Mouse (Mus musculus) liver, embryonic 15.5 days (tissue): Measurements from ENCODE around the gene Nutm1. TPM values are rescaled to one million over a fixed set of nuclear protein-coding genes. Genes with fewer than 3 reads are reported as not detected.
A peak's percentile ranks its signal among the peaks of the same experiment; 100 is the strongest.
"Not testable (repeated sequence)": the region's sequence is repeated elsewhere in the genome, so short reads cannot be mapped to it uniquely, and the experiment has no call there.

ENCODE experiments used
- ATAC-seq: fragments of 200-750 bp; cut with Nextera tagmentation; 2 replicates; pipeline ENCODE4 v1.8.0; 2017; ENCODE audit warnings: moderate number of reproducible peaks, mild to moderate bottlenecking, moderate library complexity; ENCODE audit not compliant: insufficient read depth
- H3K27ac ChIP-seq: fragments of 300-500 bp; sonication (generic); replicated peaks from 2 replicates; pipeline ENCODE4 v1.5.1; 2015; ENCODE audit warnings: mild to moderate bottlenecking, inconsistent platforms
- H3K27me3 ChIP-seq: fragments of 300-500 bp; sonication (generic); 2 replicates; pipeline ENCODE4 v1.6.1; 2015; ENCODE audit warnings: mild to moderate bottlenecking, inconsistent platforms
- H3K36me3 ChIP-seq: fragments of 300-500 bp; sonication (generic); replicated peaks from 2 replicates; pipeline ENCODE4 v1.6.1; 2015; ENCODE audit warnings: moderate library complexity, mild to moderate bottlenecking, inconsistent platforms
- H3K4me1 ChIP-seq: fragments of 300-500 bp; sonication (generic); replicated peaks from 2 replicates; pipeline ENCODE4 v1.6.1; 2015; ENCODE audit warnings: inconsistent platforms
- H3K4me2 ChIP-seq: fragments of 300-500 bp; sonication (generic); 2 replicates; pipeline ENCODE4 v1.6.1; 2015; ENCODE audit warnings: moderate library complexity, mild to moderate bottlenecking, inconsistent platforms
- H3K4me3 ChIP-seq: fragments of 300-500 bp; sonication (generic); replicated peaks from 2 replicates; pipeline ENCODE4 v1.5.1; 2015; ENCODE audit warnings: mild to moderate bottlenecking, inconsistent platforms
- H3K9ac ChIP-seq: fragments of 300-500 bp; sonication (generic); 2 replicates; pipeline ENCODE4 v1.6.1; 2015; ENCODE audit warnings: moderate library complexity, mild to moderate bottlenecking, inconsistent platforms
- H3K9me3 ChIP-seq: fragments of 300-500 bp; sonication (generic); replicated peaks from 2 replicates; pipeline ENCODE4 v1.6.1; 2016; ENCODE audit warnings: inconsistent platforms
- WGBS: fragments of 180-500 bp; shearing (Covaris S2); methylation state at CpG from one replicate; pipeline ENCODE4 v1.1.7; 2015; ENCODE audit warnings: mixed read lengths; ENCODE audit not compliant: insufficient replicate concordance; 5-methylcytosine and 5-hydroxymethylcytosine counted together
- polyA plus RNA-seq: library from polyadenylated mRNA; unstranded; fragments of >200 nt; fragmentation: Nextera tagmentation; extraction: Ambion mirVana; gene quantifications from 2 replicates; pipeline ENCODE4 v1.2.1, GENCODE M21; 2015

Gene Nutm1
- 0.02 TPM in 1 of 2 replicates, not detected in the other for polyA plus RNA-seq

DNA sequence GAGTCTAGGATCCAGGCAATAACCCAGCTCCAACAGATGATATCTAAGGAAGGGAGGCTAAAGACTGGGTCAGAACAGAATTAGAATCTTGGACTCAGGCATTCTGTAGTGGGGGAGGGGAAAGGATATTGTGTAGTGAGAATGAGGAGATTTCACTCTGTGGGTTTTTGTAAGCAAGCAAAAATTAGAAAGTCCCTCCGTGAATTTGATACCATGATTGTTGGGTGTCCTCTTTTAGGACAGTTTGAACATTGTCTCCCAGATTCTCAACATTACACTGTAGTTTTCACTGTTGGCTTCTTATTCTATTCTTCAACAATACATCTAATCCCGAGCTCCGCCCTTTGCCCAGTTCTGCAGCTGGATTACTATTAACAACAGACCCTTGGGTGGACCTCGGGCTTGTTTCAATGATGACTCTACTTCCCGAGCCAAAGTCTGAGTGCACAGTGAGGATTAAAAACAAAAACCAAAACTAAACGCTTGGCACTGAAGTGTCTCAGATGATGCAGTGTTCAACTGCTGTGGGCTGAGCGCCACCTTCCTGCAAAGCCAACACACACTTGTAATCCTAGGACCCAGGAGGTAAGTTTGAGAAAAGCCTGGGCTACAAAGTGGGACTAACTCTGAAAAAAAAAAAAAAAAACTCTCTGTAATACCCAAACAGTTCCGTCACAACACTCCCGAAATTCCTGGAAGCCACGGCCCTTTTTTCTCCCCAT is at the start of gene Nutm1:
Gene Nutm1, minus strand, starts transcription at position 51 of the 722 bp plus-strand sequence.
- H3K4me2 ChIP-seq, result no peak within 1 kb of the TSS
- no peaks in the 10 kb centered on the region for H3K36me3 ChIP-seq
- WGBS, result 65% methylated on average over 10 of the region's 10 CpGs
- H3K9me3 ChIP-seq, result no peaks in the 10 kb centered on the region
- no peak within 1 kb of the TSS for H3K9ac ChIP-seq
- H3K27me3 ChIP-seq, result no peaks in the 10 kb centered on the region
- ATAC-seq, result no peak
- no peak within 1 kb of the TSS for H3K4me3 ChIP-seq
- H3K27ac ChIP-seq, result no peak within 1 kb of the TSS
- peaks cover 26% of the 10 kb centered on the region for H3K4me1 ChIP-seq

DNA sequence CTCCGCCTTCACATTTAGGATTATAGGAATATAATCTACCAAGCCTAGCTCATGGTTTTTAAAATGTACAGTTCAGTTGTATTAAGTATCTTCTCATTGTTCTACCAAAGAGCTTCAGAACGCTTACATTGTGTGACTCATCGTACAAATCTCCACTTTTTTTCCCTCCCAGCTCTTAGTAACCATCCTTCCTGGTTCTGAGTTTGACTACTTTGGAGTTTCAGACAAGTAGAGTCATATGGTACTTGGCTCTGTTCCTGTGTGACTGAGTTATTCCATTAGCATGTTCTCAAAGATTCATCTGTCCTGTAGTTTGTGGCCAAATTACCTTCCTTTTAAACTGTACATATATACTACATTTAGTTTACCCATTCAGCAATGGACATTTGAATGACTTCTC is 49.6 kb upstream of the Nutm1 start:
- H3K4me1 ChIP-seq, result peaks cover 9% of the 10 kb centered on the region

DNA sequence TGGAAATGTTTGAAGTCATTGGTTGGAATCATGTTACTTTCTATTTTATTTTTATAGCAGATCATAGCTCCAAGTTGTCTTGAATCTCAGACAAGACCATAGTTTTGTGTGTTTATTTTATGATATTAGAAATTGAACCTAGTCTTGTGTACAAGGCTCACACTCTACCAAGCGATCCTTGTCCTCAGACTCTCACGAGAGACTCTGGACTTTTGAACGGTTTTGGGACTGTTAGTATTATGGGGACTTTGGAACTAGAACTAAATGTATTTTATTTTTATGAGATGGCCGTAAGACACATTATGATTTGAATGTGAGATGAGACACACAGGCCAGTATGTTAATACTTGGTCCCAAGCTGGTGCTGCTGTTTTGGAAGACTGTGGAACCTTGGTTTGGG is 39.1 kb upstream of the Nutm1 start:
- Histone ChIP-seq H3K27ac (no peak overlapping the region), H3K4me3 (no peak overlapping the region), H3K27me3 (no peaks in the 10 kb centered on the region), H3K9ac (no peak overlapping the region), H3K4me2 (no peak overlapping the region), H3K9me3 (no peaks in the 10 kb centered on the region), H3K4me1 (no peaks in the 10 kb centered on the region), H3K36me3 (no peaks in the 10 kb centered on the region; the same call in 1 of the 2 replicates)
- 78% methylated on average over 4 of the region's 4 CpGs for WGBS
- ATAC-seq, result no peak

More for the DNA sequence above, 49.6 kb upstream of the Nutm1 start:
- no peak overlapping the region for H3K4me3 ChIP-seq
- H3K27me3 ChIP-seq, result no peaks in the 10 kb centered on the region
- ATAC-seq, result no peak
- no peaks in the 10 kb centered on the region for H3K36me3 ChIP-seq
- H3K9ac ChIP-seq, result no peak overlapping the region
- no peaks in the 10 kb centered on the region for H3K9me3 ChIP-seq
- H3K4me2 ChIP-seq, result no peak overlapping the region; the same call in 1 of the 2 replicates
- WGBS, result 68% methylated on average over 3 of the region's 3 CpGs
- no peak overlapping the region for H3K27ac ChIP-seq

DNA sequence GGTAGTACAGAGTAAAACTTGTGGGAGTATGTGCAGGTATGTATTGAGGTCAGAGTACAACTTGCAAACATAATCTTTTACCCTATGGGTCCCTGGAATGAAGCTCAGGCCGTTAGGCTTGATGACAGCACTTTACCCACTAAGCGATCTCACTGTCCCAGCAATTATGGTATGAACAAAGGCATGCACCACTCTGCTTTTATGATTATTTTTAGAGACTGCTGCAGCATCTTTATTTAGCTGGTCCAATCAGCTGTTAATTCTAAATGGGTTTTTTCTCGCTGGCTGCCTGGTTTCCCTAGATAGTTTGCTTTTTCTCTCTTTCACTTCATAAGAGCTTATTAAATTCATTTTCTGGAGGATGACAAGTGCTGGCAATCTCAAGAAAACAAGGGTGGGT is 37.1 kb upstream of the Nutm1 start:
- 0 out of 2 replicates have a peak, but pooled peaks cover 4% of the 10 kb centered on the region for H3K4me1 ChIP-seq
- no peaks in the 10 kb centered on the region; the same call in 1 of the 2 replicates for H3K36me3 ChIP-seq
- no peaks in the 10 kb centered on the region for H3K27me3 ChIP-seq
- no peak overlapping the region for H3K27ac ChIP-seq
- ATAC-seq, result no peak
- no peaks in the 10 kb centered on the region for H3K9me3 ChIP-seq
- 79% methylated on average over 3 of the region's 3 CpGs for WGBS
- H3K4me3 ChIP-seq, result no peak overlapping the region
- H3K4me2 ChIP-seq, result no peak overlapping the region
- H3K9ac ChIP-seq, result no peak overlapping the region

DNA sequence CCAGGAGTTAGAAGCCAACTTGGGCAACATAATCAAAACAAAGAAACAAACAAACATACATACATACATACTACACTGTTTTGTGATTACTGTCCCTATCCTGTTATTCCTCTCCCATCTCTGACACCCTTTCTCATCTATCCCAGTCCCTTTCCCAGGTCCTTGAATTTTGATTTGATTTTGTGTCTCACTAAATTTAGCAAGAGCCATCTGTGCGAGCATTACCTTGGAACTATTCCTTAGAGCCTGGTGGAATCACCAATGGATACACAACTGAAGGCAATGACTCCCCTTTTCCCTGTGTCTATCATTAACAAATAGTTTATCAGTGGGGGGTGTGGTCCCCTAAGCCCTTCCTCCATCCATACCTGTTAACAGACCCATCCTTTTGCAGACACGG is 33.7 kb upstream of the Nutm1 start:
- 73% methylated on average over 2 of the region's 2 CpGs for WGBS
- Histone ChIP-seq H3K4me2 (no peak overlapping the region), H3K4me3 (no peak overlapping the region), H3K27ac (no peak overlapping the region), H3K27me3 (no peaks in the 10 kb centered on the region), H3K4me1 (0 out of 2 replicates have a peak, but pooled peaks cover 4% of the 10 kb centered on the region), H3K9me3 (no peaks in the 10 kb centered on the region), H3K9ac (no peak overlapping the region), H3K36me3 (no peaks in the 10 kb centered on the region; the same call in 1 of the 2 replicates)
- no peak for ATAC-seq

DNA sequence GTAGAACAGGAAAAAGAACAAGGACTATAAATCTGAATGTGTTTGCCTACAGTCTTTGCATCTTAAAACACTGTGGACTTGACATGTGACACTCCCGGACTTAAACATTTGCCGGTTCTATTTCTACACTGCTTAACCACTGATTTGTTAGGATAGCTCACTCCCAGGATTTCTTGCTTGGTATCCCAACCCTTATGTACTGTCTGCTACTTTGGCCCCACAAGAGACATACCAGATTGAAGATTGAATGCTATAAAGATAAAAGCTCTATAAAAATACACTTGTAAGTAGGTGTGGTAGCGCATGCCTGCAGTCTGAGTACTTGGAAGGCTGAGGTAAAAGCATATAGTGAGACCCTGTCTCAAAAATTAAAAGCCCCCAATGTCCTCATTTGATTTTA is 30.4 kb upstream of the Nutm1 start:
- Histone ChIP-seq H3K4me3 (no peak overlapping the region), H3K27ac (no peak overlapping the region), H3K4me2 (no peak overlapping the region), H3K9me3 (no peaks in the 10 kb centered on the region), H3K4me1 (peaks cover 15% of the 10 kb centered on the region), H3K27me3 (no peaks in the 10 kb centered on the region), H3K36me3 (no peaks in the 10 kb centered on the region; the same call in 1 of the 2 replicates), H3K9ac (no peak overlapping the region)
- no peak for ATAC-seq
- 83% methylated on average over 3 of the region's 3 CpGs for WGBS

DNA sequence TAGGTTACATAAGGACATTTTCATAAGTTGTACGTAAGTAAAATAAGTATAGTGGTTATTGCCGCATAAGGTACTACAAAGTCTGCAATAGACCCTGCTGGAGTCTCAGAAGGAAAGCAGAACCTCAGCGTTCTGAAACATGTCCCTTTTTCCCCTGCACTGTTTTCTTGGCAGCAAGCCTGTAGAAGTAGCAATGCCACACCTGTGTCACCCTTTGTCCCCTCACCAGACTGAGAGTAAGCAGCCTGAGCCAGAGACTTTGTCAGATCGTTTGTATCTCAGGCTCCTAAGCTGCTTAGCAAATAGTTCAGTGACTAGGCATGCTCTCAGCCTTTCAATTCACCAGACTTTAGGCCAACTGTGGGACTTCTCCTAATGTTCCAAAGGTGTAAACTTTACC is 28.0 kb upstream of the Nutm1 start:
- Histone ChIP-seq H3K27me3 (no peaks in the 10 kb centered on the region), H3K4me1 (peaks cover 23% of the 10 kb centered on the region), H3K4me3 (no peak overlapping the region), H3K27ac (no peak overlapping the region), H3K9ac (no peak overlapping the region), H3K36me3 (no peaks in the 10 kb centered on the region), H3K4me2 (no peak overlapping the region), H3K9me3 (no peaks in the 10 kb centered on the region)
- 53% methylated on average over 4 of the region's 4 CpGs for WGBS
- ATAC-seq, result no peak

DNA sequence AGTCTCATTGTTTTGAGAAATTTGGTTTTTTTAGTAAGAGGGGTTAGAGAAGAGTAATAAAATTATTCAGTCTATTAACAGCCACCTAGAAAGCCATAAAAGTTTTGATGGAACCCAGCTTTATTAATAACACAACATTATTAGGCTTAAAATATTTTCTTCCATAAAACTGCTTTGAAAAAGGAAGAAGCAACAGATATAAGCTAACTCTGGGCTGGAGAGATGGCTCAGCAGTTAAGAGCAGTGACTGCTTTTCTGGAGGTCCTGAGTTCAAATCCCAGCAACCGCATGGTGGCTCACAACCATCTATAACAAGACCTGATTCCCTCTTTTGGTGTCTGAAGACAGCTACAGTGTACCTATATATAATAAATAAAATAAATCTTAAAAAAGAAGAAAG is 27.0 kb upstream of the Nutm1 start:
- H3K9ac ChIP-seq, H3K4me3 ChIP-seq, ATAC-seq, H3K36me3 ChIP-seq, H3K27ac ChIP-seq, H3K9me3 ChIP-seq, H3K4me2 ChIP-seq, H3K27me3 ChIP-seq: not testable (repeated sequence)
- peaks cover 19% of the 10 kb centered on the region for H3K4me1 ChIP-seq
- whole genome bisulfite sequencing, result 89% methylated on average over 1 of the region's 1 CpGs

DNA sequence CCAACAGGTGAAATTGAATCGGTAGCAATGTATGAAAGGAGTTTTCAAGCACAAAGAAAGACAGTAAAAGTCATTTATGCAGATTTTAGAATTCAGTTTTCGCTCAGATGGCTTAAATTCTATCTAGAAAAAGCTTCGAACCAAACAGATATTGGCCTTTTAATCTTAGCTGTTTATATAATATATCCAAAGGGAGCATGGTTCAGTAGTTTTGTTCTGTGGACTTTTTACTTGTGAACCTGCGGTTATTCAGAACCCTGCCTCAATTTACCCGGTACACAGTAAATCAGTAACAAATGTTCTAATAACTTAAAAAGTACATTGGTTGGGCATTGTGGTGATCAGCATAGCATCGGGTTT is 25.9 kb upstream of the Nutm1 start:
- no peak for ATAC-seq
- Histone ChIP-seq H3K9ac (0 out of 2 replicates have a peak overlapping the region, but pooled peaks have one; percentile 61), H3K36me3 (no peaks in the 10 kb centered on the region), H3K27me3 (no peaks in the 10 kb centered on the region), H3K4me1 (peaks cover 19% of the 10 kb centered on the region), H3K27ac (peak overlapping the region; percentile 54; the same call in 1 of the 2 replicates), H3K4me2 (peak overlapping the region; percentile 89), H3K9me3 (no peaks in the 10 kb centered on the region), H3K4me3 (peak overlapping the region; percentile 64)
- whole genome bisulfite sequencing, result 49% methylated on average over 6 of the region's 6 CpGs

DNA sequence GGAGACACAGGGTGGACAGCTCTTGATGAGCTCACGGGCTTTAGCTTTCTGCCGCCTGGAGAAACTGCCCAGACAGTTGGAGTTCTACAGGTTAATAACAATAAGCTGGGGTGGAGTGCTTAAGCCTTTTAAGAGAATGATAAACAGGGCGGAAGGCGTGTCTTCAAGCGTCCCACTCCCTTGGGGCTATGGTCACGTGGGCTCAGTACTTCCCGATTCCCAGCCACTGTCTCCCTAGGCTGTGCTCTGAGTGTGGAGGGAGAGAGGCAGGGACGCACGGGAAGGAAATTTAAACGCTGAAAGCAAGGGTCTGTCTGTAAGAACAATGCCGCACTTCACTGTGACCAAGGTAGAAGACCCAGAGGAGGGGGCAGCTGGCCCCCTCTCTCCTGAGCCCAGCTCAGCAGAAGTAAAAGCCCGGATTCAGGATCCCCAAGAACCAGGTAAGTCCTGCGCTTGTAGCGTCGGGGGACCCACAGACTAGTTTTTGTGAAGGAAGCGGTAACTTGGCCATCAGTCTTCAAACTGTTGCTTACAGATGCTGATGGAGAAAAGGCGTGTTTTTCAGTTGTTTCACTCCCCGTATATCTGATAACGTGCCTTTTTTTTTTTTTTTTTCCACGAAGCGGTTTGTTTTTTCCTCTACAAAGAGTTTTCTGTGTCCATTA is 25.4 kb upstream of the Nutm1 start:
- peak; percentile 90 for ATAC-seq
- Histone ChIP-seq H3K27ac (peak overlapping the region; percentile 54), H3K27me3 (no peaks in the 10 kb centered on the region), H3K36me3 (no peaks in the 10 kb centered on the region), H3K9ac (peak overlapping the region; percentile 61), H3K4me3 (peak overlapping the region; percentile 64), H3K4me1 (peaks cover 19% of the 10 kb centered on the region), H3K9me3 (no peaks in the 10 kb centered on the region), H3K4me2 (peak overlapping the region; percentile 89)
- WGBS, result under 1% methylated on average over 21 of the region's 21 CpGs

DNA sequence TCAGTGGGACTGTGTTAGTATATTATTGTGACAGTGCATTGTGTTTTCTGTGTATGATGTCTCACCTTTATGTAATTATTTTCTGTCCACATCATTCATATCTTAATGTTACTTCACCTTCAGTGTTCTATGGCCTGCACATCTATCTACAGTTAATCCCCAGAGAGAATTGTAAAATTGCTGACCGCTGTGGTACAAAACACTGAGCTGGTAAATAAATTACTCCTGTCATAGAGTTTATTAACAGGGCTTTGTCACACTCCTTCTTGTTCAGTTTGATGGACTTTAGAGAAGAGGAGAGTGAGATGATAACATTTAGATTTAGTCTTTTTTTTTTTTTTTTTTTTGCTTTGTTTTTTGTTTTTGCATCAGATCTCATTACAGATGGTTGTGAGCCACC is 23.8 kb upstream of the Nutm1 start:
- Histone ChIP-seq H3K4me3 (no peak overlapping the region), H3K4me2 (no peak overlapping the region), H3K27me3 (no peaks in the 10 kb centered on the region), H3K4me1 (peaks cover 19% of the 10 kb centered on the region), H3K36me3 (no peaks in the 10 kb centered on the region), H3K9me3 (no peaks in the 10 kb centered on the region), H3K9ac (no peak overlapping the region), H3K27ac (no peak overlapping the region)
- ATAC-seq, result no peak
- 93% methylated on average over 1 of the region's 1 CpGs for WGBS
